Mouse (Mus musculus): ENCODE measurements at regions not wholly inside any gene's neighbourhood (a gene's known extent, or its start where the extent isn't known, plus 50 kb on each side); places are given as distances from the start of the nearest gene placed in this dataset.

DNA sequence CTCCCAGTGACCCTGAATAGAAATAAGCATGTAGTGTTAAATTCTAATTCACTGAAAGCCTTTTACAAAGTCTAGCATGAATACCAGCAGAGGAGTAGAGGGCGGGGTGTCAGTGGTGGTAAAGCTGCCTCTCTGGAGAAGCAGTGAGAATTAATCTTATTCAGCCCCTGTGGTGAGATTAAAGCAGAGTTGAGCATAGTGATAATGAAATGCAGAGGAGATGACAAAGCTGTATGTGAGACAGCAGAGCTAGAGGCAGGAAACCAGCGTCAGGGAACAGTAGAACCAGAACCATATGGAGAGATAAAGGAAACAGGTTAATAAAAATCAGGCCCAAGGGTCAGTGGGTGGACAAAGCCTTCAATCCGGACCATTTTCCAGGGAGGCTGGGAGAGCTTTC is 1827.2 kb downstream of the Poteg start:
- no peak for DNase-seq (ENCODE audit: low read depth, low spot score)

GRCm38 (mm10) chr8:29278711-29279110 is 1831.2 kb downstream of the Poteg start:
- DNase-seq (ENCODE audit: low read depth, low spot score), result no peak

GRCm38 (mm10) chr8:29279276-29279675 is 1831.8 kb downstream of the Poteg start:
- no peak for DNase-seq (ENCODE audit: low read depth, low spot score)

- peak; percentile 16 for DNase-seq (ENCODE audit: low read depth, low spot score)
These were observed 1842.9 kb downstream of the Poteg start for GRCm38 (mm10) chr8:29290386-29290785.
